Mouse (Mus musculus) spleen, adult 2 months (tissue): ENCODE measurements around the gene Lmod2.

Experiments used
- CTCF ChIP-seq: fragments of 200-500 bp; IDR thresholded peaks from 2 replicates; pipeline ENCODE4 v1.5.1; 2011; ENCODE audit warnings: mild to moderate bottlenecking, inconsistent platforms; ENCODE audit not compliant: insufficient read depth, insufficient read length, insufficient replicate concordance; ENCODE audit errors: extremely low read depth
- POLR2A ChIP-seq: fragments of 200-500 bp; IDR thresholded peaks from 2 replicates; pipeline ENCODE4 v1.6.1; 2011; ENCODE audit warnings: low read depth, low read length, inconsistent platforms

GRCm38 (mm10) chr6:24600726-24601125 lies 3.2 kb downstream of the Lmod2 start:
- TF ChIP-seq POLR2A (no peak), CTCF (no peak)
